Mouse (Mus musculus) erythroblast, embryonic 14.5 days (primary cell): ENCODE data around the gene Cdk5rap3. TPM values are rescaled to one million over a fixed set of nuclear protein-coding genes. Genes with fewer than 3 reads are reported as not detected.

Experiments
- H3K27me3 ChIP-seq: 2 replicates; pipeline ENCODE4 v1.6.1; 2012; ENCODE audit warnings: inconsistent platforms; ENCODE audit not compliant: control insufficient read depth
- H3K36me3 ChIP-seq: 2 replicates; pipeline ENCODE4 v1.6.1; 2012; ENCODE audit warnings: mild to moderate bottlenecking, inconsistent platforms; ENCODE audit not compliant: control insufficient read depth
- H3K4me1 ChIP-seq: 2 replicates; pipeline ENCODE4 v1.6.1; 2012; ENCODE audit warnings: inconsistent platforms; ENCODE audit not compliant: control insufficient read depth
- H3K4me3 ChIP-seq: replicated peaks from 2 replicates; pipeline ENCODE3; 2012; ENCODE audit warnings: moderate library complexity, mild to moderate bottlenecking, inconsistent platforms
- H3K9me3 ChIP-seq: 2 replicates; pipeline ENCODE4 v1.6.1; 2012; ENCODE audit warnings: low read length, inconsistent platforms, mixed read lengths; ENCODE audit not compliant: control insufficient read depth
- GATA1 ChIP-seq: IDR thresholded peaks from 2 replicates; pipeline ENCODE4 v1.6.1; 2012; ENCODE audit warnings: low read length, inconsistent platforms, mixed read lengths
- TAL1 ChIP-seq: IDR thresholded peaks from 3 replicates; pipeline ENCODE4 v1.6.1; 2012; ENCODE audit warnings: low read length, inconsistent platforms, mixed read lengths
- polyA plus RNA-seq: library from polyadenylated mRNA; stranded (reverse); fragments of >175 nt; gene quantifications from 2 replicates; pipeline ENCODE4 v1.2.3, GENCODE M21; 2012

Cdk5rap3 gene
- polyA plus RNA-seq, 1 experiment: 4.8 TPM

DNA sequence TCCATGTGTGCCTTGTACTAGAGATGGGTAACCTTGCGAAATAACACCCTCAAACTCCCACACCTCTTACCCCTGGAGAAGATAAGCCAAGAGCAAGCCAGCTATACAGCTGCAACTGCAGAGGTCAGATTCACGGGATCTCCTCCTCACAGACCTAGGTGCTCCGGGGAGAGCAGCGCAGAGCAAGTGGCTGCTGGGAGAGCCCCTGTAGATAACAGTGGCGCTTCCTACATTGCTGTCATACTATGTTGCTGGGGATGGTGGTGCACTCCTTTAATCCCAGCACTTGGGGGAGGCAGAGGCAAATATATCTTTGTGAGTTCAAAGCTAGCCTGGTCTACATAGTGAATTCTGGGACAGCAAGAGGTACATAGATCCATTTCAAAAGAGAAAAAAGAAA lies 10.3 kb upstream of the Cdk5rap3 start:
- peak; percentile 87 for TF ChIP-seq GATA1
- TF ChIP-seq TAL1: peak; percentile 81
- H3K27me3 ChIP-seq: peaks cover 8% of the 10 kb centered on the region
- H3K36me3 ChIP-seq: peaks cover 6% of the 10 kb centered on the region
- peaks cover 85% of the 10 kb centered on the region for H3K4me1 ChIP-seq
- H3K4me3 ChIP-seq: no peak overlapping the region
- no peaks in the 10 kb centered on the region for H3K9me3 ChIP-seq

DNA sequence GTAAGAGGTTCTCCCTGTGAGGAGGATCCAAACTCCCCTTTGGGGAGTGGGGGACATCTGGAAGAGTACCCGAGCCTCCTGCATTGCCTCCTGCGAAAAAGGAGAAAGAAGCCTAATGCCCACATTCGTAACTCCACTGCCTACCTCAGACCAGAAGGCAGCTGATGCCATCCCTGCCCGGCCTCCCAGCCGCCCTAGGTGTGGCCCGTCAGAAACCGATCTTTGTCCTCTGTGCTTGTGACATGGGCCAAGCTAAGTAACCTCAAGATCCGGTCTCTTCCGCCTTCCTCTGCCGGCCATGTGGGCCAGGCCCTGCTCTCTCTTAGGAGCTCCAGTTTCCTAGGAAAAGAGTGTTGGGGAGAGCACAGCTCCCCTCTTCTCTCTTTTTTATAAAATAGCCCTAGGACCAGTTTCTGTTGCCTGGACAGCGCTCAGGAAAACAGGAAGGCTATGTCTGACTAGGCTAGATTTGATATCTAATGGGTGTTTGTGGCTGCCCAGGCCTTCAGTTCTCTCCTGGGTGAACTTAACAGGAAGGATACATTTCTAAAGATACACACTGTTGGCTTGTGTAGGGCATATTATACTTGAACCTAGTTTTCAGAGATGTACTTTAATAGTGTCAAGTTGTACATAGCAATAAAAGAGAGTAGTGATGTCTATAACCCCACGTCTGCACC lies 9.3 kb upstream of the Cdk5rap3 start:
- TF ChIP-seq GATA1 (no peak), TAL1 (no peak)
- no peaks in the 10 kb centered on the region for H3K9me3 ChIP-seq
- peaks cover 8% of the 10 kb centered on the region for H3K27me3 ChIP-seq
- H3K4me1 ChIP-seq: peaks cover 84% of the 10 kb centered on the region
- peaks cover 5% of the 10 kb centered on the region; the same call in 1 of the 2 replicates for H3K36me3 ChIP-seq
- peak overlapping the region; percentile 28 for H3K4me3 ChIP-seq

DNA sequence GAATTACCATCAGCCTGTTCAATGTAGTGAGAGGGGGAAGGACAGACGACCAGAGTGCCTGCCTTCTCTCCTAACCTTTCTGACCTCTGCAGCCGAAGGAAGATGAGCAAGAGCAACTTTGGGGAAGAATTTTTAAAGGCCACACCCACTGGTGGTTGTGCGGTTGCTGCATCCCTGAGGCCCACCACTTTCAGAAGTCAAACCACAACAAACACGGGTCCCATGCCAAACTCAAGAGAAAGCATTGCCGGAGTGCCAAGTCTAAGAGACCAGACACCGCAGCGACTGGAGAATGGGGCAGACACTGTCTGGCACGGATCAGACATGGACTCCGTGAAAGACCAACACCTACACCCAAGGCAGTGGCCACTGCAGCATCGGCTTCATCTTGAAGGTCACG lies 8.6 kb upstream of the Cdk5rap3 start:
- peak overlapping the region; percentile 1 for H3K4me3 ChIP-seq
- H3K4me1 ChIP-seq: peaks cover 83% of the 10 kb centered on the region
- no peaks in the 10 kb centered on the region for H3K9me3 ChIP-seq
- H3K36me3 ChIP-seq: peaks cover 5% of the 10 kb centered on the region; the same call in 1 of the 2 replicates
- H3K27me3 ChIP-seq: peaks cover 8% of the 10 kb centered on the region
- no peak for TF ChIP-seq TAL1
- TF ChIP-seq GATA1: no peak

DNA sequence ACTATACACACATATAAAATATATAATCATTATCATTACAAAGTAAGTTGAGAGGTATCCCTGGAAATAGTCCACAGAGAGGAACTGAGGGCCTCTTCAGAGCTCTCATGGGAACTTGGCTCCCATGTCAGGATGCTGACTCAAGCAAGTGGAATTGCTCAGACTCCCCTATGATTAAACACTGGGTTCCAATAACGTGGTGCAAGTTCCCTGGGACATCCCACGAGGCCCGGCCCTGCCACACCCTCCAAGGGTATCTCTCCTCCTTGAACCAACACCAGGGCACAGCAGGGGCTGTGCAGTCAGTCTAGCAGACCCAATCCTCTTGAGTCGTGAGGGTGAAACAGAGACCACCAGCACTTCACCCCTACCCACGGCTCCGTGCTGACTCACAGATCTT lies 2.7 kb upstream of the Cdk5rap3 start:
- peaks cover 7% of the 10 kb centered on the region for H3K36me3 ChIP-seq
- TF ChIP-seq GATA1 (no peak), TAL1 (no peak)
- H3K27me3 ChIP-seq: no peaks in the 10 kb centered on the region
- peaks cover 75% of the 10 kb centered on the region for H3K4me1 ChIP-seq
- H3K9me3 ChIP-seq: no peaks in the 10 kb centered on the region
- no peak overlapping the region for H3K4me3 ChIP-seq

DNA sequence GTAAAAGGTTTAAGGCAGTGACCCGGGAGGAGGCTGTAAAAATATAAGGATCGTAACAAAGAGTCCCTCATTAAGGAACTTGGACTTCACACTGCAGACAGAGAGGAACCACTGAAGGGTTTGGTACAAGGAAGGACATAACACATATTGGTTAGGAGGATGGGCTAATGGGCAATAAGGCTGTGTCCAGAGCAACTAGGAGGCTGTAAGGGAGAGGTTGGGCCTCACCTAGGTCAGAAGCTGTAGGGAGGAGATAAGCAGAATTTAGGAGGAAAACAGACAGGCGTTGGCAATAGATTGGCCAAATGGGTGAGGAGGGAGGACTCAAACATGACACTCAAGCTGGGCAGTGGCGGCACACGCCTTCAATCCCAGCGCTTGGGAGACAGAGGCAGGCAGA lies 1.1 kb upstream of the Cdk5rap3 start:
- peak; percentile 96 for TF ChIP-seq TAL1
- peak; percentile 95 for TF ChIP-seq GATA1
- Histone ChIP-seq H3K27me3 (no peaks in the 10 kb centered on the region), H3K9me3 (no peaks in the 10 kb centered on the region), H3K36me3 (peaks cover 14% of the 10 kb centered on the region), H3K4me1 (peaks cover 71% of the 10 kb centered on the region), H3K4me3 (peak overlapping the region; percentile 39)

GRCm38 (mm10) chr11:96916885-96917396 lies 645 bp upstream of the Cdk5rap3 start:
- Histone ChIP-seq H3K27me3 (no peaks in the 10 kb centered on the region), H3K9me3 (no peaks in the 10 kb centered on the region), H3K4me3 (peak overlapping the region; percentile 72), H3K36me3 (peaks cover 18% of the 10 kb centered on the region), H3K4me1 (peaks cover 69% of the 10 kb centered on the region)
- no peak for TF ChIP-seq TAL1
- no peak for TF ChIP-seq GATA1

GRCm38 (mm10) chr11:96912682-96913081 lies 3.6 kb downstream of the Cdk5rap3 start:
- Histone ChIP-seq H3K27me3 (no peaks in the 10 kb centered on the region), H3K4me1 (peaks cover 38% of the 10 kb centered on the region), H3K9me3 (no peaks in the 10 kb centered on the region), H3K36me3 (peaks cover 54% of the 10 kb centered on the region), H3K4me3 (no peak overlapping the region)
- TF ChIP-seq GATA1 (no peak), TAL1 (no peak)

DNA sequence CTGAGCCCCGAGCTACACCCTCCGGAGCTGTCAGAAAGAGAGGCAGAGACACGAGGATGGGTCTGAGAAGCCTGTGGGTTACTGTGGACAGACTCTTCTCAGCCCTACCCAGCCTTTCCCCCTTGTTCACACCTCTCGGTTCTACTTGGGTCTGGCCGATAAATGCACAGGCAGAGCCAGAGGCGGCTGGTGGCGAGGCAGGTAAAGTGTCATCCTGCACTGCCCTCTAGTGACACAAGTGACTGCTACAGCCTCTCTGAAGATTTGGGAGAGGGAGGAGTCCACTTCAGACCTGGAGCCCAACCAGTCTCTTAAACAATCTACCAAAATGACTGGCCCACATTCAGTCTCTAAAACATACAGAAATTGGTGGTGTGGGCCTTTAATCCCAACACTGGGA lies 6.3 kb downstream of the Cdk5rap3 start:
- TF ChIP-seq GATA1 (no peak), TAL1 (no peak)
- no peaks in the 10 kb centered on the region for H3K9me3 ChIP-seq
- H3K27me3 ChIP-seq: no peaks in the 10 kb centered on the region
- H3K4me3 ChIP-seq: no peak overlapping the region
- H3K36me3 ChIP-seq: peaks cover 66% of the 10 kb centered on the region
- H3K4me1 ChIP-seq: peaks cover 25% of the 10 kb centered on the region

DNA sequence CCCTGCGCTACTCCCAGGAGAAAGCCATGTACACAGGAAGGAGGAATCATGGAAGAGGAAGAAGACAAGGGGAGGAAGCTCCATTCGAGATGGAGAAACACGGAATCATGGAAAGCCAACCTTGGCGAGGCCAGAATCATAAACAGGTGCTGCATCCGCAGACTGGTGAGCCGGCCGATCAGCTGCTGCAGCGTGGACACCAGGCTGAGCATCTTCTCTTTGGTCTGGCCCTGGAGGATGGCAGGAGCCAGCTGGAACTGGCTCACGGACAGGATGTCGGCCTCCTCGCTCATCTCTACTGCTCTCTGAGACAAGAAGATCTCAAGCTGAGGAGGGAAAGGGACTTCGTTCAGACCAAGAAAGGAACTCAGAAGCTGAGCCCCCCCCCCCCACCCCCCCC lies 7.7 kb downstream of the Cdk5rap3 start:
- TF ChIP-seq GATA1 (no peak), TAL1 (no peak)
- H3K4me1 ChIP-seq: peaks cover 20% of the 10 kb centered on the region
- no peak overlapping the region for H3K4me3 ChIP-seq
- H3K36me3 ChIP-seq: peaks cover 63% of the 10 kb centered on the region
- no peaks in the 10 kb centered on the region for H3K27me3 ChIP-seq
- H3K9me3 ChIP-seq: no peaks in the 10 kb centered on the region
